In genomic region chr13:23682623-23682946, GRCm38 (mm10) we compare ENCODE assay signal across 9 mouse cellular contexts. TPM values are rescaled to one million over a fixed set of nuclear protein-coding genes. Genes with fewer than 3 reads are reported as not detected.
A peak's percentile ranks its signal among the peaks of the same experiment; 100 is the strongest.
DNase-seq lines count a peak whose midpoint lies in the region; ATAC-seq and TF ChIP-seq lines count a peak whose summit lies in the region.
"Had no signal": no experiment of that assay in that cellular context is flagged by ENCODE, and none has a peak within 500 bp of the region (broad histone marks: within the 10 kb centered on the region; RNA-seq: fewer than 3 reads in every experiment).

No protein-coding gene starts in this region.

- H3K4me2 ChIP-seq in forebrain, embryonic 12.5 days = peak overlapping the region; percentile 54
- peak overlapping the region; percentile 50 for H3K4me2 ChIP-seq in limb, embryonic 14.5 days (replicated peaks; ENCODE audit: low read depth, low read length, severe bottlenecking)
- H3K4me2 ChIP-seq in stomach, embryonic 16.5 days (ENCODE audit: low read depth, low read length) = peak overlapping the region; percentile 62

- WGBS in spleen, adult 2 months = 54% methylated on average over 1 of the region's 1 CpGs
- whole genome bisulfite sequencing in forebrain, embryonic 12.5 days = 67% methylated on average over 1 of the region's 1 CpGs
- 58% methylated on average over 1 of the region's 1 CpGs for WGBS in limb, embryonic 14.5 days
- WGBS in stomach, embryonic 16.5 days = 27% methylated on average over 1 of the region's 1 CpGs

- peak overlapping the region; percentile 8; the same call in 1 of the 2 replicates for H3K4me3 ChIP-seq in spleen, adult 2 months (ENCODE audit: extremely low read depth, insufficient read depth, insufficient read length)
- peak overlapping the region; percentile 44 for H3K4me3 ChIP-seq in forebrain, embryonic 12.5 days (replicated peaks)
- peak overlapping the region; percentile 45 for H3K4me3 ChIP-seq in limb, embryonic 14.5 days (replicated peaks; ENCODE audit: low read length)
- peak overlapping the region; percentile 45 for H3K4me3 ChIP-seq in stomach, embryonic 16.5 days (replicated peaks; ENCODE audit: low read length)

- H3K9ac ChIP-seq in forebrain, embryonic 12.5 days = peak overlapping the region; percentile 53
- H3K9ac ChIP-seq in limb, embryonic 14.5 days (ENCODE audit: low read depth, low read length, severe bottlenecking) = peak overlapping the region; percentile 54
- H3K9ac ChIP-seq in stomach, embryonic 16.5 days (ENCODE audit: low read length) = peak overlapping the region; percentile 67

- DNase-seq in spleen, adult 2 months (ENCODE audit: low read depth in 1 of 2, low spot score in 2 of 2) = no peak
- no peak for DNase-seq in spleen, adult 18-20 months
- no peak for DNase-seq in limb, embryonic 14.5 days (ENCODE audit: low spot score)
- no peak for DNase-seq in adipocyte (ENCODE audit: low spot score)
- DNase-seq in adrenal gland, postnatal 36 days = no peak
- DNase-seq: kidney, adult 2 months had no signal

- H3K4me1 ChIP-seq in spleen, adult 2 months (ENCODE audit: control insufficient read depth, insufficient read depth, insufficient read length) = peaks cover 4% of the 10 kb centered on the region
- peaks cover 19% of the 10 kb centered on the region for H3K4me1 ChIP-seq in forebrain, embryonic 12.5 days
- H3K4me1 ChIP-seq in limb, embryonic 14.5 days (ENCODE audit: control insufficient read depth, insufficient read depth, low read length) = peaks cover 18% of the 10 kb centered on the region
- H3K4me1 ChIP-seq in stomach, embryonic 16.5 days (ENCODE audit: control insufficient read depth, insufficient read depth, low read length) = peaks cover 8% of the 10 kb centered on the region

- no peak for TF ChIP-seq CTCF in spleen, adult 2 months (IDR thresholded peaks at IDR 0.05; ENCODE audit: extremely low read depth, insufficient read depth, insufficient read length, insufficient replicate concordance)

- TF ChIP-seq POLR2A in spleen, adult 2 months (IDR thresholded peaks at IDR 0.05; ENCODE audit: low read depth, low read length) = no peak
- no peak for TF ChIP-seq POLR2A in limb, embryonic 14.5 days (IDR thresholded peaks at IDR 0.05; ENCODE audit: borderline replicate concordance, extremely low read depth, insufficient read depth, insufficient read length)

- H3K27me3 ChIP-seq in spleen, adult 2 months (ENCODE audit: control insufficient read depth, insufficient read depth, low read length) = no peaks in the 10 kb centered on the region
- H3K27me3 ChIP-seq in forebrain, embryonic 12.5 days = no peaks in the 10 kb centered on the region
- no peaks in the 10 kb centered on the region for H3K27me3 ChIP-seq in limb, embryonic 14.5 days (ENCODE audit: control insufficient read depth, insufficient read depth, low read length)
- no peaks in the 10 kb centered on the region for H3K27me3 ChIP-seq in stomach, embryonic 16.5 days (ENCODE audit: control insufficient read depth, insufficient read depth, low read length)

- H3K27ac ChIP-seq in spleen, adult 2 months (ENCODE audit: insufficient read depth, low read length) = peak overlapping the region; percentile 5
- peak overlapping the region; percentile 95 for H3K27ac ChIP-seq in forebrain, embryonic 12.5 days
- peak overlapping the region; percentile 89 for H3K27ac ChIP-seq in limb, embryonic 14.5 days (replicated peaks; ENCODE audit: low read depth, low read length)
- peak overlapping the region; percentile 94 for H3K27ac ChIP-seq in stomach, embryonic 16.5 days (ENCODE audit: low read length)

- ATAC-seq in forebrain, embryonic 12.5 days (ENCODE audit: low FRiP score) = no peak
- ATAC-seq in limb, embryonic 14.5 days (ENCODE audit: low FRiP score, low read depth) = no peak
- no peak for ATAC-seq in stomach, embryonic 16.5 days (ENCODE audit: insufficient read depth, low FRiP score)
- ATAC-seq in granulocyte monocyte progenitor cell, adult 5-6 weeks (replicated peaks; ENCODE audit: poor library complexity, severe bottlenecking) = no peak

- H3K9me3 ChIP-seq in forebrain, embryonic 12.5 days = no peaks in the 10 kb centered on the region
- no peaks in the 10 kb centered on the region for H3K9me3 ChIP-seq in limb, embryonic 14.5 days (ENCODE audit: control insufficient read depth, low read length)
- H3K9me3 ChIP-seq in stomach, embryonic 16.5 days (replicated peaks; ENCODE audit: control insufficient read depth, low read length) = no peaks in the 10 kb centered on the region

- H3K36me3 ChIP-seq in spleen, adult 2 months (ENCODE audit: control insufficient read depth, insufficient read depth, low read length) = no peaks in the 10 kb centered on the region
- no peaks in the 10 kb centered on the region for H3K36me3 ChIP-seq in forebrain, embryonic 12.5 days (replicated peaks)
- no peaks in the 10 kb centered on the region for H3K36me3 ChIP-seq in limb, embryonic 14.5 days (ENCODE audit: control insufficient read depth, insufficient read depth, low read length)
- no peaks in the 10 kb centered on the region for H3K36me3 ChIP-seq in stomach, embryonic 16.5 days (ENCODE audit: control insufficient read depth, insufficient read depth, low read length)

RNA-seq across cellular contexts. Expression of gene Hist1h2ac, which starts 1.2 kb away (rescaled TPM):
- polyA plus RNA-seq in spleen, adult 2 months (2012; rRNA removed) = 1.2 and 2.0 TPM in 2 replicates
- polyA plus RNA-seq in forebrain, embryonic 12.5 days (2016; fragmentation: Nextera tagmentation; extraction: Ambion mirVana) = 1.4 and 1.6 TPM in 2 replicates
- 1.6 and 2.7 TPM in 2 replicates for polyA plus RNA-seq in limb, embryonic 14.5 days (2012; rRNA removed)
- polyA plus RNA-seq in limb, embryonic 14.5 days (2014; fragmentation: Nextera tagmentation; extraction: Ambion mirVana) = 0.65 and 0.78 TPM in 2 replicates
- 1.7 TPM in 2 replicates for polyA plus RNA-seq in stomach, embryonic 16.5 days (2015; fragmentation: Nextera tagmentation; extraction: Ambion mirVana)
- total RNA-seq in adrenal gland, postnatal 36 days (2021) = 1 to 10 TPM; 3.0 to 3.1 TPM
- total RNA-seq in granulocyte monocyte progenitor cell, adult 5-6 weeks (2014; fragmentation: Nextera tagmentation) = 2.4 and 4.1 TPM in 2 replicates
- 173 TPM in 2 replicates for total RNA-seq in granulocyte monocyte progenitor cell, adult 5-6 weeks (2017)

RNA-seq across cellular contexts. Expression of gene Hist1h2bc, which starts 1.4 kb away (rescaled TPM):
- 41.8 and 44.4 TPM in 2 replicates for polyA plus RNA-seq in spleen, adult 2 months (2012; rRNA removed)
- 34.6 and 36.5 TPM in 2 replicates for polyA plus RNA-seq in forebrain, embryonic 12.5 days (2016; fragmentation: Nextera tagmentation; extraction: Ambion mirVana)
- polyA plus RNA-seq in limb, embryonic 14.5 days (2012; rRNA removed) = 48.2 and 49.5 TPM in 2 replicates
- polyA plus RNA-seq in limb, embryonic 14.5 days (2014; fragmentation: Nextera tagmentation; extraction: Ambion mirVana) = 34.9 and 44.4 TPM in 2 replicates
- polyA plus RNA-seq in stomach, embryonic 16.5 days (2015; fragmentation: Nextera tagmentation; extraction: Ambion mirVana) = 101 and 102 TPM in 2 replicates
- 100 to 1,000 TPM; 138 to 161 TPM for total RNA-seq in adrenal gland, postnatal 36 days (2021)
- total RNA-seq in granulocyte monocyte progenitor cell, adult 5-6 weeks (2014; fragmentation: Nextera tagmentation) = 57.7 and 70.7 TPM in 2 replicates
- 274 and 374 TPM in 2 replicates for total RNA-seq in granulocyte monocyte progenitor cell, adult 5-6 weeks (2017)

RNA-seq across cellular contexts. Expression of gene Hist1h1t, which starts 13.0 kb away (rescaled TPM):
- not detected in 2 replicates for polyA plus RNA-seq in spleen, adult 2 months (2012; rRNA removed)
- polyA plus RNA-seq in forebrain, embryonic 12.5 days (2016; fragmentation: Nextera tagmentation; extraction: Ambion mirVana) = not detected in 2 replicates
- polyA plus RNA-seq in limb, embryonic 14.5 days (2012; rRNA removed) = 0.20 and 0.33 TPM in 2 replicates
- 0.21 TPM in 1 of 2 replicates, not detected in the other for polyA plus RNA-seq in limb, embryonic 14.5 days (2014; fragmentation: Nextera tagmentation; extraction: Ambion mirVana)
- polyA plus RNA-seq in stomach, embryonic 16.5 days (2015; fragmentation: Nextera tagmentation; extraction: Ambion mirVana) = 0.14 TPM in 1 of 2 replicates, not detected in the other
- under 1 TPM; 0.33 to 0.46 TPM for total RNA-seq in adrenal gland, postnatal 36 days (2021)
- not detected in 2 replicates for total RNA-seq in granulocyte monocyte progenitor cell, adult 5-6 weeks (2014; fragmentation: Nextera tagmentation)
- 1.0 TPM in 1 of 2 replicates, not detected in the other for total RNA-seq in granulocyte monocyte progenitor cell, adult 5-6 weeks (2017)
- polyA plus RNA-seq: kidney, adult 2 months had no signal

RNA-seq across cellular contexts. Expression of gene Hist1h4c, which starts 15.7 kb away (rescaled TPM):
- 20.0 and 33.6 TPM in 2 replicates for polyA plus RNA-seq in spleen, adult 2 months (2012; rRNA removed)
- polyA plus RNA-seq in forebrain, embryonic 12.5 days (2016; fragmentation: Nextera tagmentation; extraction: Ambion mirVana) = 6.1 and 9.8 TPM in 2 replicates
- 5.6 and 10.0 TPM in 2 replicates for polyA plus RNA-seq in limb, embryonic 14.5 days (2012; rRNA removed)
- polyA plus RNA-seq in limb, embryonic 14.5 days (2014; fragmentation: Nextera tagmentation; extraction: Ambion mirVana) = 8.7 and 10.2 TPM in 2 replicates
- polyA plus RNA-seq in stomach, embryonic 16.5 days (2015; fragmentation: Nextera tagmentation; extraction: Ambion mirVana) = 4.5 and 4.8 TPM in 2 replicates
- total RNA-seq in adrenal gland, postnatal 36 days (2021) = 100 to 1,000 TPM; 101 to 109 TPM
- 14.3 and 82.6 TPM in 2 replicates for total RNA-seq in granulocyte monocyte progenitor cell, adult 5-6 weeks (2014; fragmentation: Nextera tagmentation)
- total RNA-seq in granulocyte monocyte progenitor cell, adult 5-6 weeks (2017) = 308 and 366 TPM in 2 replicates

RNA-seq across cellular contexts. Expression of gene Hfe, which starts 28.1 kb away (rescaled TPM):
- 20.7 and 26.1 TPM in 2 replicates for polyA plus RNA-seq in spleen, adult 2 months (2012; rRNA removed)
- 2.0 and 2.5 TPM in 2 replicates for polyA plus RNA-seq in forebrain, embryonic 12.5 days (2016; fragmentation: Nextera tagmentation; extraction: Ambion mirVana)
- polyA plus RNA-seq in limb, embryonic 14.5 days (2012; rRNA removed) = 3.6 and 4.5 TPM in 2 replicates
- 9.3 and 10.5 TPM in 2 replicates for polyA plus RNA-seq in limb, embryonic 14.5 days (2014; fragmentation: Nextera tagmentation; extraction: Ambion mirVana)
- polyA plus RNA-seq in stomach, embryonic 16.5 days (2015; fragmentation: Nextera tagmentation; extraction: Ambion mirVana) = 8.8 and 9.6 TPM in 2 replicates
- 10 to 100 TPM; 29.2 to 49.8 TPM for total RNA-seq in adrenal gland, postnatal 36 days (2021)
- total RNA-seq in granulocyte monocyte progenitor cell, adult 5-6 weeks (2014; fragmentation: Nextera tagmentation) = 7.9 and 19.9 TPM in 2 replicates
- total RNA-seq in granulocyte monocyte progenitor cell, adult 5-6 weeks (2017) = 7.6 and 9.7 TPM in 2 replicates

Comparison
In these comparisons a context has a peak if more than half of its experiments do, and no peak if none do; other contexts are left out.
1. H3K27ac ChIP-seq: peak in every context shown above with its lines; median percentile 95 in forebrain, embryonic 12.5 days; 94 in stomach, embryonic 16.5 days; 89 in limb, embryonic 14.5 days; 5 in spleen, adult 2 months.